Mouse (Mus musculus) liver, embryonic 14.5 days (tissue): Measurements from ENCODE around the gene Plekhj1.

Source experiments
- CTCF ChIP-seq: IDR thresholded peaks from 2 replicates; pipeline ENCODE4 v1.5.1; 2016; ENCODE audit warnings: antibody characterized with exemption, low read depth, control low read depth
- EP300 ChIP-seq: IDR thresholded peaks from 2 replicates; pipeline ENCODE4 v1.6.1; 2016; ENCODE audit warnings: antibody characterized with exemption, low read depth

- TF ChIP-seq CTCF = no peak
- no peak for TF ChIP-seq EP300
These were observed 24.9 kb upstream of the Plekhj1 start for GRCm38 (mm10) chr10:80823316-80823715.
